Mouse (Mus musculus): Measurements from ENCODE around the gene Cmc1.
A peak's percentile ranks its signal among the peaks of the same experiment; 100 is the strongest.

DNA sequence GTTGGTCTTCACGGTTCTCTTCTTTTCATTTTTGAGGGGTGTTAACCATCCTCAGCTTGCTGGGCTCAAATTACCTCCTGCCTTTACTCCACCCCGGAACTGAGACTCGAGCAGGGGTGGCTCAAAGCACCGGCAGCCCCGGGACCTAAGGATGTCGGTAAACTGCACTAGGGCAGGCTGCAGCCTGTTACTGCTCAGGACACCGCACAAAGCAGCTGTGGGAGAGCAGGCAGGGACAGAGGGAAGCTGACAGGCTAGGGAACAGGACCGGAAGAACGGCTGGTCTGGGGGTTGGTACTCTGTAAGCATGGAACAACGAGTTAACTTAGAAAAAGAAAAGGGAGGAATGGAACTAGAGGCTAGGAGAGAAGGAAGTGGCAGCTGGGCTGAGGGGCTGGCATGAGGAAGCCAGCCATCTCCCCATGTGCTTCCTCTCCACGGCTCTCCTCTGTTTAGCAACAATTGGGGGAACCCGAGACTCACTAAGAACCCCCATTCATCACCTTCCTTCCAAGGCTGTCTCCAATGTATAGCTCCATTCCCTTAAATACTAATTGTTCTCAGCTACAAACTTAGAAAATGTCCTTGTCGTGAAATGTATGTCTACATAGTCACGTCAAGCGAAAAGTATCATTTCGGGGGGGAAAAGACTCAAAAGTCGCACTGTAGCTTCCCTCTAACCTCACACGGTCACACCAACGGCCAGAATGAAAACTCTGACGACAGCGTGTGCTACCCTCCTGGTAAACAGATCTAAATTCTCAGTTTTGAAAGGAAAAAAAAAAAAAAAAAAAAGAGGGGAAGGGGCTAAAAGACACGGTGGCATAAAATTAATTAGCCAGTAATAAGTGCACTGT is 67.2 kb downstream of the Cmc1 start:
- TF ChIP-seq CTCF (IDR thresholded peaks at IDR 0.05; ENCODE audit: borderline replicate concordance, insufficient read depth, low read length) = no peak
- TF ChIP-seq POLR2A (IDR thresholded peaks at IDR 0.05; ENCODE audit: low read depth, low read length) = peak; percentile 57; the same call in 1 of the 2 replicates
